Comparison of ENCODE assay signal across 10 mouse cellular contexts in the genomic region with DNA sequence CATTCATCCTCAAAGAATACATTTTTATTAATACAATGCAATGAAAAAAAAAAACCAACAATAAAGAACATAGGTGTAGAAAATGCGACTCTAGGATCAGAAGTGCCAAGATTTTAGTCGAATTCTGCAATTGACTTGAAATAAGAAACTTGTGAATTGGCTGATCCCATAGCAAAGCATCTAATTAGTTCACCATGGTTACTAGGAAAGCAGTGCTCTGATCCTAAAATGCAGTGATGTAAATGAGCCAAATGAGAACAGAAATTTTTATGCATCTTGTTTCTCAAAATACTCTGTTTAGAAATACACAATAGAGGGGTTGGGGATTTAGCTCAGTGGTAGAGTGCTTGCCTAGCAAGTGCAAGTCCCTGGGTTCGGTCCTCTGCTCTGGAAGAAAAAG. TPM values are rescaled to one million over a fixed set of nuclear protein-coding genes. Genes with fewer than 3 reads are reported as not detected.
A peak's percentile ranks its signal among the peaks of the same experiment; 100 is the strongest.
DNase-seq lines count a peak whose midpoint lies in the region; ATAC-seq and TF ChIP-seq lines count a peak whose summit lies in the region.
"Had no signal": no experiment of that assay in that cellular context is flagged by ENCODE, and none has a peak within 500 bp of the region (broad histone marks: within the 10 kb centered on the region; RNA-seq: fewer than 3 reads in every experiment).

No protein-coding gene starts in this region.

- intact Hi-C loops in gastrocnemius, adult 2 months (cut with DNase I), result no loop called here

- no peak overlapping the region; the same call in 1 of the 2 replicates for H3K4me2 ChIP-seq in lung, embryonic 15.5 days
- H3K4me2 ChIP-seq in hindbrain, embryonic 14.5 days (replicated peaks), result peak overlapping the region; percentile 78; the same call in 1 of the 2 replicates
- peak overlapping the region; percentile 43; the same call in 1 of the 2 replicates for H3K4me2 ChIP-seq in midbrain, postnatal 0 days (ENCODE audit: low read depth, low read length, poor library complexity, severe bottlenecking)
- no peak overlapping the region; the same call in 1 of the 2 replicates for H3K4me2 ChIP-seq in kidney, embryonic 14.5 days (replicated peaks; ENCODE audit: low read depth, low read length)

- H3K4me3 ChIP-seq in gastrocnemius, adult 2 months, result no peak overlapping the region
- 0 out of 2 replicates have a peak overlapping the region, but pooled peaks have one; percentile 75 for H3K4me3 ChIP-seq in lung, embryonic 15.5 days
- H3K4me3 ChIP-seq in hindbrain, embryonic 14.5 days (replicated peaks; ENCODE audit: low read length), result no peak overlapping the region
- no peak overlapping the region for H3K4me3 ChIP-seq in midbrain, postnatal 0 days (ENCODE audit: low read depth, low read length)
- H3K4me3 ChIP-seq in kidney, embryonic 14.5 days (ENCODE audit: low read length), result no peak overlapping the region

- 88% methylated on average over 3 of the region's 3 CpGs for WGBS in lung, embryonic 15.5 days
- WGBS in hindbrain, embryonic 14.5 days, result 81% methylated on average over 3 of the region's 3 CpGs
- WGBS in midbrain, postnatal 0 days, result 81% methylated on average over 3 of the region's 3 CpGs
- WGBS in kidney, embryonic 14.5 days, result 92% methylated on average over 3 of the region's 3 CpGs

- H3K27me3 ChIP-seq in lung, embryonic 15.5 days, result no peaks in the 10 kb centered on the region
- H3K27me3 ChIP-seq in hindbrain, embryonic 14.5 days (ENCODE audit: control insufficient read depth, insufficient read depth, low read length), result no peaks in the 10 kb centered on the region
- H3K27me3 ChIP-seq in midbrain, postnatal 0 days (ENCODE audit: insufficient read depth, low read length), result no peaks in the 10 kb centered on the region
- no peaks in the 10 kb centered on the region for H3K27me3 ChIP-seq in kidney, embryonic 14.5 days (ENCODE audit: control insufficient read depth, insufficient read depth, low read length)
- H3K27me3 ChIP-seq: Patski had no signal

- no peak for TF ChIP-seq CTCF in gastrocnemius, adult 2 months (IDR thresholded peaks at IDR 0.05)
- no peak for TF ChIP-seq CTCF in midbrain, postnatal 0 days (IDR thresholded peaks at IDR 0.05)

- H3K9me3 ChIP-seq in lung, embryonic 15.5 days, result no peaks in the 10 kb centered on the region
- H3K9me3 ChIP-seq in hindbrain, embryonic 14.5 days (ENCODE audit: control insufficient read depth, low read length), result no peaks in the 10 kb centered on the region
- H3K9me3 ChIP-seq in midbrain, postnatal 0 days (ENCODE audit: low read length), result no peaks in the 10 kb centered on the region
- H3K9me3 ChIP-seq in kidney, embryonic 14.5 days (ENCODE audit: control insufficient read depth, low read length), result no peaks in the 10 kb centered on the region

- H3K36me3 ChIP-seq in lung, embryonic 15.5 days, result 0 out of 2 replicates have a peak, but pooled peaks cover under 1% of the 10 kb centered on the region
- H3K36me3 ChIP-seq in hindbrain, embryonic 14.5 days (replicated peaks; ENCODE audit: control insufficient read depth, insufficient read depth), result peaks cover 7% of the 10 kb centered on the region
- H3K36me3 ChIP-seq in midbrain, postnatal 0 days (ENCODE audit: insufficient read depth, low read length), result no peaks in the 10 kb centered on the region
- H3K36me3 ChIP-seq in kidney, embryonic 14.5 days (ENCODE audit: control insufficient read depth, insufficient read depth, low read length), result peaks cover 5% of the 10 kb centered on the region; the same call in 1 of the 2 replicates

- ATAC-seq in lung, embryonic 15.5 days (ENCODE audit: borderline replicate concordance, extremely low read depth, low FRiP score, low TSS enrichment), result no peak
- no peak for ATAC-seq in hindbrain, embryonic 14.5 days (ENCODE audit: low FRiP score)
- no peak for ATAC-seq in midbrain, postnatal 0 days (ENCODE audit: low FRiP score)
- no peak for ATAC-seq in kidney, embryonic 14.5 days (ENCODE audit: low FRiP score, low TSS enrichment)
- ATAC-seq: Patski had no signal

- no peak overlapping the region for H3K9ac ChIP-seq in lung, embryonic 15.5 days
- 0 out of 2 replicates have a peak overlapping the region, but pooled peaks have one; percentile 74 for H3K9ac ChIP-seq in hindbrain, embryonic 14.5 days
- H3K9ac ChIP-seq in midbrain, postnatal 0 days (replicated peaks; ENCODE audit: low read length, poor library complexity, severe bottlenecking), result no peak overlapping the region
- H3K9ac ChIP-seq in kidney, embryonic 14.5 days (ENCODE audit: low read depth, low read length), result no peak overlapping the region

- peaks cover 12% of the 10 kb centered on the region for H3K4me1 ChIP-seq in lung, embryonic 15.5 days
- peaks cover 21% of the 10 kb centered on the region for H3K4me1 ChIP-seq in hindbrain, embryonic 14.5 days (replicated peaks; ENCODE audit: control insufficient read depth, insufficient read depth, low read length)
- H3K4me1 ChIP-seq in midbrain, postnatal 0 days (ENCODE audit: insufficient read depth, low read length), result peaks cover 4% of the 10 kb centered on the region; the same call in 1 of the 2 replicates
- H3K4me1 ChIP-seq in kidney, embryonic 14.5 days (ENCODE audit: control insufficient read depth, insufficient read depth, low read length), result peaks cover 11% of the 10 kb centered on the region; the same call in 1 of the 2 replicates

- peak overlapping the region; percentile 96; the same call in 1 of the 2 replicates for H3K27ac ChIP-seq in gastrocnemius, adult 2 months
- 0 out of 2 replicates have a peak overlapping the region, but pooled peaks have one; percentile 82 for H3K27ac ChIP-seq in lung, embryonic 15.5 days
- no peak overlapping the region for H3K27ac ChIP-seq in hindbrain, embryonic 14.5 days
- H3K27ac ChIP-seq in midbrain, postnatal 0 days (ENCODE audit: low read depth, low read length), result no peak overlapping the region; the same call in 1 of the 2 replicates
- no peak overlapping the region; the same call in 1 of the 2 replicates for H3K27ac ChIP-seq in kidney, embryonic 14.5 days (ENCODE audit: low read depth, low read length)

- no peak for DNase-seq in gastrocnemius, adult 2 months
- no peak for DNase-seq in gastrocnemius, postnatal 25 days
- DNase-seq in lung, postnatal 4 days, result no peak
- no peak for DNase-seq in hindbrain, embryonic 14.5 days (ENCODE audit: low spot score)
- DNase-seq in midbrain, postnatal 0 days (ENCODE audit: low spot score), result no peak
- no peak for DNase-seq in urinary bladder, postnatal 36 days (ENCODE audit: low spot score in 2 of 2)
- DNase-seq: kidney, adult 18-20 months had no signal

RNA-seq across cellular contexts. Expression of a gene that starts 1.2 kb away (rescaled TPM):
- 10 to 100 TPM; 64.1 to 74.4 TPM for total RNA-seq in gastrocnemius, adult 2 months (2021)
- 10 to 100 TPM; 54.4 to 58.1 TPM for total RNA-seq in gastrocnemius, postnatal 25 days (2021)
- polyA plus RNA-seq in lung, embryonic 15.5 days (2015; fragmentation: Nextera tagmentation; extraction: Ambion mirVana), result 102 and 108 TPM in 2 replicates
- polyA plus RNA-seq in hindbrain, embryonic 14.5 days (2014; fragmentation: Nextera tagmentation; extraction: Ambion mirVana), result 80.0 and 97.7 TPM in 2 replicates
- 15.6 and 22.8 TPM in 2 replicates for total RNA-seq in midbrain, postnatal 0 days (2014; rRNA removed)
- 75.9 and 78.4 TPM in 2 replicates for polyA plus RNA-seq in midbrain, postnatal 0 days (2015; fragmentation: Nextera tagmentation; extraction: Ambion mirVana)
- polyA plus RNA-seq in kidney, embryonic 14.5 days (2014; fragmentation: Nextera tagmentation; extraction: Ambion mirVana), result 124 and 197 TPM in 2 replicates

RNA-seq across cellular contexts. Expression of a gene that starts 57.6 kb away (rescaled TPM):
- 1 to 10 TPM; 7.9 to 8.1 TPM for total RNA-seq in gastrocnemius, adult 2 months (2021)
- total RNA-seq in gastrocnemius, postnatal 25 days (2021), result 10 to 100 TPM in 1 of 2 experiments, 1 to 10 TPM in 1; 9.5 to 10.1 TPM
- polyA plus RNA-seq in lung, embryonic 15.5 days (2015; fragmentation: Nextera tagmentation; extraction: Ambion mirVana), result 29.6 and 34.7 TPM in 2 replicates
- polyA plus RNA-seq in hindbrain, embryonic 14.5 days (2014; fragmentation: Nextera tagmentation; extraction: Ambion mirVana), result 25.8 and 28.8 TPM in 2 replicates
- 25.9 and 26.7 TPM in 2 replicates for total RNA-seq in midbrain, postnatal 0 days (2014; rRNA removed)
- 21.7 and 22.3 TPM in 2 replicates for polyA plus RNA-seq in midbrain, postnatal 0 days (2015; fragmentation: Nextera tagmentation; extraction: Ambion mirVana)
- polyA plus RNA-seq in kidney, embryonic 14.5 days (2014; fragmentation: Nextera tagmentation; extraction: Ambion mirVana), result 32.4 and 39.1 TPM in 2 replicates

Comparison
In these comparisons a context has a peak if more than half of its experiments do, and no peak if none do; other contexts are left out.
1. H3K27ac ChIP-seq: peak in gastrocnemius, adult 2 months (single experiment) and lung, embryonic 15.5 days (single experiment); none in hindbrain, embryonic 14.5 days (single experiment), midbrain, postnatal 0 days (single experiment) and kidney, embryonic 14.5 days (single experiment).
2. H3K4me2 ChIP-seq: peak in hindbrain, embryonic 14.5 days (single experiment) and midbrain, postnatal 0 days (single experiment); none in lung, embryonic 15.5 days (single experiment) and kidney, embryonic 14.5 days (single experiment).